Mouse (Mus musculus) bone marrow macrophage, adult 2 months (primary cell): ENCODE results near the gene Cavin4.

ENCODE experiments used
- CTCF ChIP-seq: IDR thresholded peaks from 2 replicates; pipeline ENCODE4 v1.5.1; 2012; ENCODE audit warnings: low read depth, mild to moderate bottlenecking, low read length, moderate library complexity
- POLR2A ChIP-seq: IDR thresholded peaks from 2 replicates; pipeline ENCODE4 v1.6.1; 2012; ENCODE audit warnings: mild to moderate bottlenecking, low read depth, low read length, borderline replicate concordance

DNA sequence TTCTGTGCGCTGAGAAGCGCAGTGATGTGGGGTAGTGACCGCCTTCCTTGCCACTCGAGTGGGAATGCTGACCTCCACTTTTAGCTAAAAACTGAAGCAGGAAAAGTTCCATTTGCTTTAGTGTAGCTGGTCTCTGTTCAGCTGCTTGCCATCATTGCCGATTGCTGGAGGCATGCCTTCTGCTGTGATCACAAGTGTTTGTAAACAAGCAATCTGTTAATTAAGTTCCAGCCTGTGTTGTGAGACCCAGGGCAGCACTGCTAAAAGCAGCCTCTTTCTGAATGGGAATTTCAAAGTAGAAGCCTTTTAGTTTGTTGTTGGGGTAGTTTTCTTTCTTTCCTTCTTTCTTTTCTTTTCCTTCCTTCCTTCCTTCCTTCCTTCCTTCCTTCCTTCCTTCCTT lies 17.2 kb upstream of the Cavin4 start:
- no peak for TF ChIP-seq CTCF
- TF ChIP-seq POLR2A = no peak
